Mouse (Mus musculus) mature B cell (primary cell): ENCODE results near the gene Ap4s1.

Experiments used
- in situ Hi-C: fragments of 300-500 bp; cut with MboI; formaldehyde crosslinking; loops from 2 replicates; pipeline ENCODE4 v1.14.3; 2019

Ap4s1 gene

DNA sequence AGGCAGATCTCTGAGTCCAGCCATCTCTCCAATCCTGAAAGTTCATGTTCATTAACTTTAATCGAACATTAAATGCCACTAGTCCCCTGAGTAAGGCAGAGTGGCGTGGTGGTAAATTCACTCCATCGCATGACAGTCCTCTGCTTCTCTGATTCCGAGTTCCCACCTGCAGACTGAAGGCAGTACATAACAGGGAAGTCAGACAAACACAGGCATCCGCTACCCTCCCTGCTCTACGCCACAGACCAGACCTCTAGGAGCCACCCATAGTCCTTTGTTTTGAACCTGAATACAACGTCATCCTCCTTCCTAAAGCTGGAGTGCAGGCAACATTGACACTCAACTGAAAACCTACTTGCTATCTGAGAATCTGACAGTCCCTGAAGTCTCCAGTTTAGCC, 13.7 kb downstream of the Ap4s1 start:
- in situ Hi-C loops, result no loop called here

DNA sequence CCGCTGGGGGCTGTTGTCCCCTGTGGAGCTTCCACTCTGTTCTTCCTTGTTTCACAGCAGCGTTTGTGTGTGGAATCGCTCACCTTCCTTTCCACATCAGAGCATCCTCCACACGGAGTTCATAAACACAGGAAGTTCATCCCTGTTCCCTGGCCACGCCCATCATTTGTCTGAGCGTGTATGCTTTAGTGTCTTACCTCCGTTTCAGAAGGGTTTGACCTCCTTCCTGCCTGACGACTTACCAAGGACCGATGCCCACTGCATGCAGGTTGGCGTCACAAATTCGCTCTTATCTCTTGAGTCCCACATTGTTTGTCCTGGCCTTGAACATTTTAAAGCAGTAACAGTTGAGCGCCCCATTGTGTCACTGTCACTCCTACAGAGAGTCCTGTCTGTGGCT, 14.9 kb downstream of the Ap4s1 start:
- in situ Hi-C loops, result no loop called here

DNA sequence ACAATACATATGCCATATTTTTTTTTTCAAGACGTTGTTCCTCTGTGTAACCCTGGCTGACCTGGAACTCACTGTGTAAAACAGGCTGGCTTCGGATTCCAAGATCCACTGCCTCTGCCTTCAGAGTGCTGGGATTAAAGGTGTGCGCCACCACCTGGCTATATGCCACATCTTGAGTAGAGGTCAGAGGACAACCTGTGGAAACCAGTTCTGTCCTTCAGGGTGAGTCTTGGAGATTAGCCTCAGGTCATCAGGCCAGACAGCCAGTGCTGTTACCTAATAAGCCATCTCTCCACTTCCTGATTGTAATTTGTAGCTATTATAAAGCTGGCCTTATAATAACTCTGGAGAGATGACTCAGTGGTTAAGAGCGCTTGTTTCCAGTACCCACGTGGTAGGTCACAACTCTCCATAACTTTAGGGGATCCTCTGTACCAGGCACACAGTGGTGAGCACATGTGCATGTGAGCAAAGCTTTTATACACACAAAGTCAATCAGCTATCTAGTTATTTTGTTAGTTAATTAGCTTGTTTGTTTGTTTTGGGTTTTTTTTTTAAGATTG, 15.9 kb downstream of the Ap4s1 start:
- in situ Hi-C loops, result no loop called here

DNA sequence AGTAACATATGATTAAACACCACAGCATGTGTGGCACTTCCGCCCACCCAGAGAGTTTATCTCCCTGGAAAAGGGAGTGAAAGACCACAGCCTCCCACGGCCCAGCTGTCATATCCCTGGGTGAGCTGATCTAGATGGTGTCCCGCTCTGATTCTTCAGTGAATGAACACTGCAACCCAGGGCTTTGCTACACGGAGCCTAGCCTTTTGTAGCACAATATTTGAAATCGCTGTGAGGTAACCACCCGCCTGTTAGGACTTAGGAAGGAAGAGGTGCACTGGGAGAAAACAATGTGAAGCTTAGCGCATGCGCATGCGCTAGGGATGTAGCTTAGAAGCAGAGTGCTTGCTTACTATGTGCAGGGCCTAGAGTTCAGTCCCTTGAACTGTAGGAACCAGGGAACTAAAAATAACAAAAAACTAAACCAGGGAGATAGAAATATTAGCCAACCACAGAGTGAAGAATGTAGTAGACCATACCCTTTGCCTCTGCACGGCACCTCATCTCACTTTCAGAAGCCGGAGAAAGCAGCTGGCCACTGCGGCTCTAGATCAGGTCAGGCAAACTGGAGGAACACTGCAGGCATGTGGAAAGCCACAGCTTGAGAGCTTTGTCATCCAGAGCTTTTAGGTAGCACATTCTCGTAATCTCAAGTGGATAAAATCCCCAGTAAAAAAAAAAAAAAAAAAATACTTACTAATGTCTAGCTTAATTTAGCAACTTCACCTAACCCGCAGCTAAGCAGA, 18.3 kb downstream of the Ap4s1 start:
- in situ Hi-C loops, result no loop called here

DNA sequence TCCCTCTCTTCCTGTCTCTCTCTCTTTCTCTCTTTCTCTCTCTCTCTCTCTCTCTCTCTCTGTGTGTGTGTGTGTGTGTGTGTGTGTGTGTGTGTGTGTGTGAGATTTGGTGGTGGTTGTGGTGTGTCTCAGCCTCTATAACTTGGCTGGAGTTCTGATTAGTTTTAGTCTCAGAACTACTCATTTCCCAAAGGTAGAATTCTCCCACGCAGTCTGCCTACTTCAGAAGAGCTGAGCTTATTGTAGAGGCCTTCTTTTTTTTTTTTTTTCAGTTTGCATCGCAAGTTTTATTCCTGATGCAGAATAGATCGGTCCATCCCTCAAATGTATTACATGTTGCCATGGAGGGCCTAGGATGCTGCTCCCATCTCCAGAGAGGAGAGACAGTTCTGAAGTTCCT, 18.9 kb downstream of the Ap4s1 start:
- in situ Hi-C loops, result no loop called here

DNA sequence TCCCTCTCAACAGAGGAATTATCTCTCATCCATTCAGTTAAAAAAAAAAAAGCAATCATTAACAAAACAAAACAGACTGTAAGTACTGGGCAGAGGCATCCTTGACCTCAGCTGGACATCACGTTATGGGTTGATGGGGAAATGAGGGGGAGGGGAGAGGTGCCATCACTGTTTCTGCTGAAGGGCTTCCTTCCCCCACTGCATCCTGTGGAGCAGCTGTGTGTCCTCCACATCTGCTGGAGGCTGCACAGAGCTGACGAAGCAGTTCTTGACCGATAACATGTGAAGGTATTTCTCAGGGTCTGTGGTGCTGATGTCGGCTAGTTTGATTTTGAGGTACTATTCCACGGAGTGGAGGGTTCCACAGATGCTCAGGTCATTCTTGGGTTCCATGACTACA, 19.3 kb downstream of the Ap4s1 start:
- in situ Hi-C loops, result no loop called here

DNA sequence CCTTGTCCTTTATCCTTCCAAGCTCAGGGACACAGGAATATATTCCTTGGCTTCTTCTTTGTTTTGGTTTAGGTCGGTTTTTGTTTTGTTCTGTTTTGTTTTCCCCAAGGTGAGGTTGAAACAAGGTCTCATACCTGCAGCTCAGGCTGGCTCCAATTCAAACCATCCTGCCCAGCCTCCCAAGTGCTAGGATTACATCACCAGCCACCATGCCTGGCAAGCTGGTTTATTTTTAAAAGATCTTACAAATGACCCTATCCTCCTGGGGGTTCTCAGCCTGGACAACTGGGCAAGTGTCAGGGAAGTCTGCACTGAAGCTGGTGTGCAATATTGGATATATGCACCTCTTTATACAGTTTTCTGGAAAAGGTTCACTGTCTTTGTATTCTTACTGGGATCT, 21.9 kb downstream of the Ap4s1 start:
- in situ Hi-C loops, result no loop called here

DNA sequence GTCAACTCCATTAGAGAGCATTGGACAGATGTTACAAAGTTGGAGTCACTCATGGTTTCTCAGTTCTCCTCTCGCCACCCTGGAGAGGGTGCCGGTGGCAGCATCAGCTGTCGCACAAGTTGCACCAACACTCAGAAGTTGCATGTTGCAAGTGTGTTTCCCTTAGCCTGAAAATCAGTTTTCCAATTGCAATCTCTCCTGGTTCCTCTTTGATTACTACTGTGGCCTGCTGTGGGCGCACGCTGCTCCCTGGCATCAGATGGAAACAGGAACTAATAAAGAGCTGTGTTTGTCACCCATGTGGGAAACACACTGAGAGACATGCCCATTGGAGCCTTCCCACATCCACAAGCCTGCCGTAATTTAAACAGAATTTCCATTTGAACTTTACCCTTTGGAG, 27.8 kb downstream of the Ap4s1 start:
- in situ Hi-C loops, result no loop called here

DNA sequence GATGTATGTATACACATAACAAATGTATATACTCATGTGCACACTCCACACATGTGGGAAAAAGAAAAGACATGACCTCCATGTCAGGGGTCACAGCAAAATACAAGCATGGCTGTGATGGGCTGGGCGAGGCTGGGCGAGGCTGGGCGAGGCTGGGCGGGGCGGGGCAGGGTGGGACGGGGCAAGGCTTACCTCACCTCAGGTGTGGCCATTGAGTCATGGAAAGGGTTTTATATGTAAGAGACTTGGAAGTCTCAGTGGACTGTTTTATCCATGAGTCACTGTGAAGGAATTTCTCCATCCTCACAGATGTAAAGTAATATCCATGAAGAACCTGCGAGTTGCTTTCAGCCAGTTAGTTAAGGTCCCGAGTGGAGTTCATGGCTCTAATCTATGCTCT, 31.0 kb downstream of the Ap4s1 start:
- in situ Hi-C loops, result no loop called here

DNA sequence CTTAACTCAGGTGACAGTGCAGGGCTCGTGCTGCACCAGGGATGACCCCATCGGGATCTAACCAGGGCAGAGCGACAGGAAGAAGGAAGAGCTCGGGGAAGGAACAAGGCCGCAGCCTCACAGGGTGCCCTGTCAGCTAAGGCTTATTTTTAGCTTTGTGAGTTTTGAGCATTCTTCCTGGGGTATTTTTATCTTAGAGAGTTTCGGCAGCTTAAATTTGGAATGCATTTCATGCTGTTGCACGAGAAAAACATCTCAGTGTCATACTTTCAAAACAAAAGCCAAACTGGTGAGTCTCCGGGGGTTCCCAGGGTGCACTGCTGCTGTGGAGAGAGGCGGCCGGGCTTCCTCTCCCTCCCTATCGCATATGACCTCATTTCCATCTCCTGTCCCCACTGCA, 38.2 kb downstream of the Ap4s1 start:
- in situ Hi-C loops, result no loop called here

DNA sequence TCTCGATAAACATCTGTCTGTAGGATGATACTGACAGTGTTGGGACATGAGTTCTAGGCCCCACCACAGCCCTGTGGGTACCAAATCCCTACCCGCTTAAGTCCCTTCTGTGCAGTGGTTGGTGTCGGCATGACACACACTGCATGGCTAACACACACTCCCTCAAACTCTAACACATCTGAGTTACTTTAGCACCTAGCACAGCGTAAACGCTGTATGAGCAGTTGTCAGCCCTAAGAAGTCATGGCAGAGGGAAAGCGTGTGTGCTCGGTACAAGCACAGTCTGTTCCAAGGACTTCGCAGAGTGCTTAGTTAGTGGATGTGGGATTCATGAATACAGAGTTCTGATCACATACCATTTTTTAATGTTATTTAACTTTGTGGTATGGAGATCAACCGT, 39.0 kb downstream of the Ap4s1 start:
- in situ Hi-C loops, result no loop called here

DNA sequence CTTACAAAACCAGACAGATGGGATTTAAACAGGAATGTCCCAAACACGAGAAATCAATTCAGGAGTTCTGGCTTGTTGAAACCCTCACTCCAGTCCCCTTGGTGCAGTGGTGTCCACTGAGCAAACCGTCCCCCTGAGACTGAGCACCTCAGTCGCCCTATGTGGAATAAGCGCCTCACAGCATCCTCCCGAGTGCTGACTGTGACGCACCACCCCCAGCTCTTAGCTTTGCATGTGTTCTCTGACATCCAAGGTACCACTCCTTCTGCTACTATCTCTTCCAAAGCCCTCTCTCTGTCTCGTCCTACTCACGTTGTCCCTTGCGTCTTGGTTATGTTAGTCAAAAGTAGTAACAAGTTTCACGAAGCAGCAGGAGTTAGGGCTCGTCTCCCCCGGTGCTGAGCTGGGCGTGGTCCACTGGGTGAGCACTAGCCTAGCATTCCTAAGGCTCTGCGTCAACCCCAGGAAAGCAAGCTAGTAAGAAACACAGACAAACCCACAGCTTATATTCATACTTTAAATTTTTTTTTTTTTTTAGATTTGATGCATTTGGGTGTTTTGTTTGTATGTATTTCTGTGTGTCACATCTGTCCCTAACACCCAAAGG, 43.9 kb downstream of the Ap4s1 start:
- in situ Hi-C loops, result no loop called here

DNA sequence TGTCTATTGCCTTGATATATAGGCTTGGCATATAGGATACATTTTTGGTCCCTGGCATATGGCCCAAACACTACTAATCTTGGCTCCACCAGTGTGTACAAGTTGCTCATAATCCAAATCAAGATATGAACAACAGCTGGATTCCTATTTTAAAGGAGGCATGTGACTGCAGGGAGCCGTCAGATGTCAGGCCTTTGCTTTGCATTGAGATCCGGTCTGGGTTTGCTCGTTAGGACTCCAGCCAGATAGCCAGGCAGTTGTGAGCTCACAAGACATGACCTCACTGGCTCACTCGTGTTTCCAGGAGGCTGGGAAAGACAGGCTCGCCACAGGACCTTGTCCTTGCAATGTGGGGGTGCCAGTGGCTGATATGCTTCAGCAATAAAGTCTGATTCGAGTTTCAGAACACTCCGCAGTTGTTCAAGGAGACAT, 45.0 kb downstream of the Ap4s1 start:
- in situ Hi-C loops, result no loop called here

DNA sequence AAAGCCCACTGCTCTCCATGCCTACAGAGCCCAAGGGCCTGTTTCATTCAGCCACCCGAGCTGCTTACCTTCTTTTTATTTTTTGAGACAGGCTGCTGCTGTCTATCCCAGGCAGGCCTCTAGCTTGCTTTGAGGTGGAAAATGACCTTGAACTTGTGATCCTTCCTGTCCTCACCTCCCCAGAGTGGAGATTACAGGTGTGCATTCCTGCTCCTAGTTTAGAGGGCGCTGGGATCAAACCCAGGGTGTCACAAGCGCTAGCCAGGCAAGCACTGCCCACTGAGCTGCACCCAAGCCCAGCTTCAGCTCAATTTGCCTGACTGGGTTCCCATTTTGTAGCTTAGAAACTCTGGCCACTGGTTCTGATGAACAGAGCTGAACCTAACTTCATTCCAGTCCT, 45.5 kb downstream of the Ap4s1 start:
- in situ Hi-C loops, result no loop called here

DNA sequence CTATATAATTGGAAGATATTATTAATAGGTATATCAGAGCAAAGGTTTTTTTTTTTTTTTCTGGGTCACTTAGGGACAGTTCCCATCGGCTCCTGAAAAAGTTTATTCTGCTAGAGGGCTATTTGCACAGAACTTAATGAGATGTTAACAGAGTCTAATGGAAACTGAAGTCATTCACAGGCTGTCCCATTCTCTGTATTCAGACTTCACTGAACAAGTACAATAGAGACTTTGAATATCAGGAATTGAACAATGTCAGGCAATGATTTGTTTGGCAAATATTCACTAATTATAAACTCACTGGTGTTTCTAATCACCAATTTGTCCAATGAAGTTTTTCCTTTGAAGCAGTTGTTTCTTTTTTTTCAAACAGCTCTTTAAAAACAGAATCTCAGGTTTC, 46.0 kb downstream of the Ap4s1 start:
- in situ Hi-C loops, result no loop called here

DNA sequence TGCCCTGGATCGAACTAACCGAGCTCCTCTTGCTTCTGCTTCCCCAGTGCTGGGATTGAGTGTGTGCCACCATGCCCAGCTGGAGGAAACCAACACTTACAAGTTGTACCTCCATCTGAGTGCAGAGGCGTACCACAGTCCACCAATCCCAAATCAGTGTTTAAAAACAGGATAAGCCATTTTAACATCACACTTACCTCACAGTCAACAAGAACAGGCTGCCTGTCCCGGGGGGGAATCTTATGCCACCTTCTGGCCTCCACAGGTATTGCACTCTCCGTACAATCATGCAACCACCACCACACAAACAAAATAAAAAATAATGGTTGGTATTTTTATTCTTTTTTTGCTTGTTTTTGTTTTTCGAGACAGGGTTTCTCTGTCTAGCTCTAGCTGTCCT, 50.9 kb downstream of the Ap4s1 start:
- in situ Hi-C loops, result no loop called here

DNA sequence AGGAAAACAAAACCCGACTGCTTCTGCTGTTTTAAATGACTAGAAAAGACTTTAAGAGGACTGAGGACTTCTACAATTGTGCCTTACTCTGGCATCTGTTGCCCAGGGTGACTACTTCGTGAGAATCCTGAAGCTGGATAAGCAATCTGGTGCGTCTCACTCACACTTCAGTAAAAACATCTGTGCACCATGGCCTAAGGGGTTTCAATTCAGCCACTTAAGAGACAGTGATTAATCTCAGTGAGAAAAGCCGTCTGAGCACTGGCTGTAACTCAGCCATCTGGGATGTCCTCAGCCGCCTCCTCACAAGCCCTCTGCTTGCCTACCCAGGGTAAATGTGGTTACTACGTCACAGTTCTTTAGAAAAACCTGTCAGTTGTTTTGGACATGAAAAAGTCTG, 54.1 kb downstream of the Ap4s1 start:
- in situ Hi-C loops, result no loop called here

DNA sequence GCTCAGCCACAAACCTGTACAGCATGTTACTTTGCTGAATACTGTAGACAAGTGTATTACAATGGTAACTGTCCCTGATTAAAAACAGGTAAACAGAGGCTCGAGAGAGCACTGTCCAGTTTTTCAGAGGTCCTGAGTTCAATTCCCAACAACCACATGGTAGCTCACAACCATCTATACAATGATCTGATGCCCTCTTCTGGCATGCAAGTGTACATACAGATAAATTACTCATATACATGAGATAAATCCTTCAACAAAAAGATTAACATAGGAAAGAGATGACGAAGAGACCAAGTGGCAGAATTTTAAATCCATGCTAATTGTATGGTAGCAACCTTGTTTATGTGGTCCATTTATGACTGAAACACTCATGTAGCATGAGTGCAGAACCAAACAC, 56.5 kb downstream of the Ap4s1 start:
- in situ Hi-C loops, result no loop called here

DNA sequence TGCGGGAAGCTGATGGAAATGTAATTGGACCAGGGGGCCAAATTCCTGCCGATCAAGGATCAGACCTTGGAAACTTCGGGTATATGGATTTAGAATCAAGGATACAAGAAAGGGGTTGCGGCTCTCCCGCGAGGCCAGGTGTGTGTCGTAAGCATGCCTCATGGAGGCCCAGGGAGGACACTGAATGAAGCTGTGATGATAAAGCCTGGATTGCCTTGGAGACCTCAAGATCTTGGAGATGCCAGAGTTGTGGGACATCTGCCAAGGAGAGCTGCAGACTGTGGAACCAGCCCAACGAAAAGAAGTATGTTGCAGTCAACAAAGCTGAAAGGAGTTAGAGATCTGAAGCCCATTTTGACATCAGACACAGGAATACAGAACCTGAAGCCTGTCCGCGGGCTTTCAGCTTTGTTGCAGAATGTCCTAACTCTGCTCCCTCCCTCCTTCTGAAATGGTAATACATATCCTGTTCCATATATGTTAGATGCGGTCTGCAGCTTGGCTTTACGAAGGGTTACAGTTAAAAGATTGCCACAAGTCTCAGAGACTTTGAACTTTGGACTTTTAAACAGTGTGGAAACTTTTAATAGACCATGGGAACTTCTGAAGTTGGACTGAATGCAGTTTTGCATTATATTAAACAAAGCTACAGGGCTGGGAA, 65.2 kb downstream of the Ap4s1 start:
- in situ Hi-C loops, result no loop called here

DNA sequence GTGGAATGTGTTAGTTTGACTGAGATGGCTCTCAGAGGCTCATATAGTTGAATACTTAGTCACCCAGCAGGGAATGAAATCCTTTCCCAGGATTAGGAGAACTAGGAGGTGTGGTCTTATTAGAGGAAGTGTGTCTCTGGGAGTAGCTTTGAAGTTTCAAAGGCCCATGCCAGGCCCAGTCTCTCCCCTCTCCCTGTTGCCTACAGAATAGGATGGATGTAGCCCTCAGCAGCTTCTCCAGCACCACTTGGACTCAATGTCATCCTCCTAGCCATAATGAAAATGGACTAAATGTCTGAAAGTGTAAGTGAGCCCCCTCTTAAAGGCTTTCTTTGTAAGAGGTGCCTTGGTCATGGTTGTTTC, 65.7 kb downstream of the Ap4s1 start:
- in situ Hi-C loops, result no loop called here

DNA sequence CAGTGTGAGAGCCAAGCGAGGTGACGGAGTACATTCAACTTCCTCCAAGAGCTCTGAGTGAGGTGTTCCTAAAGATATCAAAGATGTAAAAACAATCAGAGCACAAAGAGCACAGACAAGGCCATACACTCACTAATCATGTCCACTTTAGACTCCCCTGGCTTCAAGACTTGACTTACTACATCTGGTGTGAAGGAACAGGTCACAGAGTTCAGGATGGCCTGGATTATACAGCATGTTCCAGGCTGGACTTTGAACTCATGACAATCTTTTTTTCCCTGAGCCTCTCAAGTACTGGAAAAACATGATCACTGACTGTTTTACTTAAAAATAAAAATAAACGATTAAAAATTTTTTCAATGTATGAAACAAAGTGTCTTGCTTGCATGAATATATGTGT, 68.5 kb downstream of the Ap4s1 start:
- in situ Hi-C loops, result no loop called here

DNA sequence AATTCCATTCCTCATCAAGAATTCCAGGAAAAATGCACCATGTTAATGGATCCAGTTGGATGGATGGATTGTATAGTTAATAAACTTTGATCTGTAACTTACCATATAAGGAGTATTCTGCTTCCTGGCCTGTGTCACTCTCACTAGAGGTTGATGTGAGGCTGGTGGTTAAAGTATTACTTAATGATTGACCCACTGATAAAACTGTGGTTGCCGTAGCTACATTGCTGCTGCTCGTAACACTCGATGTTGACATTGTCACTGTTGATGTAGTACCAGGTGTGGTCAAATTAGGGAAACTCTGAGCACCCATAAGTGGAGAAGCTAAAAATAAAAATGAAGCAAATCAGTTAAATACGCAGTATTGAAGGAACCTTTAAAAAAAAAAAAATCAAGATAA, 76.6 kb downstream of the Ap4s1 start:
- in situ Hi-C loops, result no loop called here

DNA sequence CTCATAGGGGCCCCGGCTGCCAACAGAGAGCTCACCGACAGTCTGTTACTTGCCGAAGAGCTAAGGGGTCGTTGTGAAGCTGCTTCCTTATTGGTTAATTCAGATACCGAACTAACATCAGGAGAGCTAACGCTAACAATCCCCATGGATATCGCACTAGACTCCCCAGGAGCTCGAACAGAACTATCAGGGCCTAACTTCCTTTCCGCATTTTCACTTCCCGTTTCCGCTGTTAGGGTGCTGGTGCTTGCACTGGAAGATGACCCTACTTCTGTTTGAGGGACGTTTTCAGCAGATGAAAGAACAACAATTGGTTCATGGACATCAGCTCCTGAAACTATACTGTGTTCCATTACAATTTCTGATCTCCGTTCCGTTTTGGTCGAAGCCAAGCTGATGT, 77.9 kb downstream of the Ap4s1 start:
- in situ Hi-C loops, result no loop called here
